Mouse (Mus musculus) thymus, adult 2 months (tissue): ENCODE results near the gene 3830406C13Rik. TPM values are rescaled to one million over a fixed set of nuclear protein-coding genes. Genes with fewer than 3 reads are reported as not detected.

Source experiments
- DNase-seq: peaks from one replicate; pipeline ENCODE4 v3.0.0; 2021
- H3K27ac ChIP-seq: fragments of 200-500 bp; 2 replicates; pipeline ENCODE4 v1.5.1; 2012; ENCODE audit warnings: low read length, control low read depth; ENCODE audit not compliant: control insufficient read depth, insufficient read depth
- H3K27me3 ChIP-seq: fragments of 200-500 bp; 2 replicates; pipeline ENCODE4 v1.6.1; 2012; ENCODE audit warnings: mild to moderate bottlenecking, low read length, moderate library complexity, mixed read lengths; ENCODE audit not compliant: control insufficient read depth, insufficient read depth
- H3K36me3 ChIP-seq: fragments of 200-500 bp; 2 replicates; pipeline ENCODE4 v1.6.1; 2012; ENCODE audit warnings: mild to moderate bottlenecking, low read length, moderate library complexity; ENCODE audit not compliant: control insufficient read depth, insufficient read depth
- H3K4me1 ChIP-seq: fragments of 200-500 bp; replicated peaks from 2 replicates; pipeline ENCODE4 v1.6.1; 2012; ENCODE audit warnings: low read length; ENCODE audit not compliant: control insufficient read depth, insufficient read depth
- H3K4me3 ChIP-seq: fragments of 200-500 bp; 2 replicates; pipeline ENCODE4 v1.5.1; 2012; ENCODE audit warnings: mild to moderate bottlenecking, low read length, control low read depth, moderate library complexity; ENCODE audit not compliant: control insufficient read depth, insufficient read depth
- CTCF ChIP-seq: fragments of 200-500 bp; IDR thresholded peaks from 2 replicates; pipeline ENCODE4 v1.5.1; 2012; ENCODE audit warnings: mild to moderate bottlenecking, control low read depth, low read length, moderate library complexity, borderline replicate concordance; ENCODE audit not compliant: control insufficient read depth, poor library complexity, insufficient read depth; ENCODE audit errors: extremely low read depth
- POLR2A ChIP-seq: fragments of 200-500 bp; IDR thresholded peaks from 2 replicates; pipeline ENCODE4 v1.6.1; 2012; ENCODE audit warnings: mild to moderate bottlenecking, low read length, control low read depth, moderate library complexity; ENCODE audit not compliant: control insufficient read depth, poor library complexity, insufficient read depth; ENCODE audit errors: extremely low read depth
- WGBS: fragments of 180-500 bp; shearing (Covaris S2); methylation state at CpG from one replicate; pipeline ENCODE4 v1.1.7; 2018; 5-methylcytosine and 5-hydroxymethylcytosine counted together
- polyA plus RNA-seq: library from polyadenylated mRNA; depleted of rRNA; stranded (reverse); fragments of >200 nt; gene quantifications from 2 replicates; pipeline ENCODE4 v1.2.3, GENCODE M21; 2012

3830406C13Rik gene
- polyA plus RNA-seq, 1 experiment: 5.5 TPM

- Histone ChIP-seq H3K4me3 (no peak overlapping the region), H3K27me3 (peaks cover 10% of the 10 kb centered on the region; the same call in 1 of the 2 replicates), H3K27ac (no peak overlapping the region), H3K4me1 (no peaks in the 10 kb centered on the region), H3K36me3 (no peaks in the 10 kb centered on the region)
- no peak for TF ChIP-seq CTCF
- DNase-seq: no peak
- WGBS: 11% methylated on average over 23 of the region's 23 CpGs
These were observed 58.6 kb downstream of the 3830406C13Rik start for GRCm38 (mm10) chr14:12342458-12343131.

DNA sequence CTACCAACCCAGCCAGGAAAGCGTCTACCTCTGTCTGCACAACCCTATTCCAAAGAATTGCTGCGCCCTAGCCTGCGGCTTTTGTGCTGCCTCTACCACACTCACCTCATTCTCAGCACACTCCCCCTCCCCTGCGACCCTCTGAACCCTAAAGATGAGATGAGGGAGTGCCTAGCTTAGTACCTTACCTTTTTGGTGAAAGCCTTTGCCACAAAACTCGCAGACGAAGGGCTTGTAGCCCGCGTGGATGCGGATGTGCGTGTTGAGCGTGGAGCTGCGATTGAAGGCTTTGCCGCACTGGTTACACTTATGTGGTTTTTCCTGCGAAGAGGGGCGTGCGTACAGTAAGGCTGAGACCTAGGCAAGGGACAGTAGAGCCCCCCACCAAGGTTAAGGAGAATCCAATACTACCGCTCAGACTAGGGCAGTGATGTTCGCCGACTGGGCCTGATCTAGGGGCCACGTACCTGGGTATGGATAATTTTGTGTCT lies 59.5 kb downstream of the 3830406C13Rik start:
- no peak for TF ChIP-seq POLR2A
- no peaks in the 10 kb centered on the region for H3K36me3 ChIP-seq
- 10% methylated on average over 20 of the region's 20 CpGs for WGBS
- no peak overlapping the region for H3K27ac ChIP-seq
- no peak for DNase-seq
- no peak overlapping the region for H3K4me3 ChIP-seq
- H3K4me1 ChIP-seq: no peaks in the 10 kb centered on the region
- H3K27me3 ChIP-seq: peaks cover 10% of the 10 kb centered on the region; the same call in 1 of the 2 replicates

DNA sequence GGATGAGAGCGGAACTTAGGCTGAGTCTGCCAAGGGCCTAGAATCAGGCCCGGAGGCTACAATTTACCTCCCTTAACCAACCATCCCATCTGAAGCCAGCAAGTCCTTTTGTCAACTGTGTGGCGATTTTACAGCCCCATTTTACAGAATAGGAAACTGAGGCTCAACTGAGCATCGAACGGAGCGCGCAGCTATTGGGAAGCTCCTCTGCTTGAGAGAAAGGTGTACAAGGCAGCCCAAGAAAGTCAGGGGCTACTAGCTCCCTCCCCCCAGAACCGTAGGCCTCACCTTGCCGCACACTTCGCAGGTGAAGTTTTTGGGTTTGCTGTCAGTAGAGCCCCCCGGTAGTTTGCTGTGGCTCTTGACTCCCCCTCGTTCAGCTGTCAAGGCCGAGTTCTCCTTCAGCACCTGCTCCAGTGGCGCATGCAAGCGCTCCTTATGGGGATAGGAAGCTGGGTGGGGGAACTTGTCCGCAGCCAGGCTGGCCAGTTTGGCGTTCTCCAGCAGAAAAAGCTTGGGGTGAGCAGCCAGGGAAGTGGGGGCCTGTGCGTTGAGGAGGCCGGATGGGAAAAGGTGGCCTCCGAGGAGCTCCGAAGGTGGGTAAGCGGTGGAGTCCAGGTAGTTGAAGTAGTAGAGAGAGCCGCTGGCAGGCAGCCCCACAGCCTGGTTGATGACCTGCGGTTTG lies 60.2 kb downstream of the 3830406C13Rik start:
- Histone ChIP-seq H3K27ac (no peak overlapping the region), H3K4me1 (no peaks in the 10 kb centered on the region), H3K36me3 (no peaks in the 10 kb centered on the region), H3K27me3 (peaks cover 10% of the 10 kb centered on the region; the same call in 1 of the 2 replicates), H3K4me3 (peak overlapping the region; percentile 13)
- DNase-seq: no peak
- 15% methylated on average over 24 of the region's 24 CpGs for WGBS
- no peak for TF ChIP-seq POLR2A

GRCm38 (mm10) chr14:12344746-12345240 lies 60.8 kb downstream of the 3830406C13Rik start:
- TF ChIP-seq CTCF (no peak), POLR2A (no peak)
- 4% methylated on average over 39 of the region's 39 CpGs for WGBS
- Histone ChIP-seq H3K27ac (no peak overlapping the region; the same call in 1 of the 2 replicates), H3K4me3 (peak overlapping the region; percentile 13; the same call in 1 of the 2 replicates), H3K27me3 (peaks cover 10% of the 10 kb centered on the region; the same call in 1 of the 2 replicates), H3K36me3 (no peaks in the 10 kb centered on the region), H3K4me1 (no peaks in the 10 kb centered on the region)
- DNase-seq: no peak

DNA sequence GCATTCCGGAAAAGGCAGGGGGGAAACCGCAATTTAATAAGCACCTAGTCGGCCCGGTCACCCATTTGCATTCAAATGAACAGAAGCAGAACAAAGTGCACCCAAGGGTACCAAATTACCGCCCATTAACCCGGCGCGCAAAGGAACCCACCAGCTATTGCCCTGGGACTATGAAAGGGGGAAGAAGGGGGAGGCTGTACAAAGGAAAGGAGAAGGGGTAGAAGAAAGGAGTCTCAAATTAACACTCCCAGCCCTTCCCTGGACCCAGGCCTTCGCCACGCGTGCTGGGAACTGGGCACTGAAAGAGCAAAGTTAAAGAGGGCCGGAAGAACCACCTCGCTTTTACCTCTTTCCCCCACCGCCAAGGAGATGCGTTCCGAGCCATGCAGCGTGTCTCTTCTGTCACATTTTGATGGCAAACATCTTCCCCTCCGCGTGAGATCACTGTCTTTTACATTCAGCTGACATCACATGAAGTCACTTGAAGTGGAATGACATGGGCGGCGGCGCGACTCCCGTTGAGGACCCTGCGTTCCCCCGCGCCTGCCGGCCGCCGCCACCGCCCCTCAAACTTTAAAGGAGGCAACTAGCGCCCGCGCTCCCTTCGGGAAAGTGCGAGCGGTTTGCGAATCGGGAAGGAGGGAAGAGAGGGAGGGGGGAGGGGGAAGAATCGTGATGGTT lies 61.4 kb downstream of the 3830406C13Rik start:
- WGBS: 4% methylated on average over 40 of the region's 40 CpGs
- Histone ChIP-seq H3K27me3 (peaks cover 8% of the 10 kb centered on the region; the same call in 1 of the 2 replicates), H3K4me1 (no peaks in the 10 kb centered on the region), H3K36me3 (no peaks in the 10 kb centered on the region), H3K4me3 (0 out of 2 replicates have a peak overlapping the region, but pooled peaks have one; percentile 6), H3K27ac (no peak overlapping the region; the same call in 1 of the 2 replicates)
- no peak for TF ChIP-seq POLR2A
- no peak for TF ChIP-seq CTCF
- no peak for DNase-seq

GRCm38 (mm10) chr14:12346011-12346864 lies 62.3 kb downstream of the 3830406C13Rik start:
- 4% methylated on average over 50 of the region's 50 CpGs for WGBS
- Histone ChIP-seq H3K4me3 (no peak overlapping the region), H3K36me3 (no peaks in the 10 kb centered on the region), H3K4me1 (no peaks in the 10 kb centered on the region), H3K27ac (no peak overlapping the region), H3K27me3 (peaks cover 7% of the 10 kb centered on the region; the same call in 1 of the 2 replicates)
- no peak for DNase-seq
- TF ChIP-seq POLR2A (no peak), CTCF (no peak)
